In genomic region chr17:67006740-67007385, GRCm38 (mm10) we compare ENCODE assay signal across 8 mouse cellular contexts.
A peak's percentile ranks its signal among the peaks of the same experiment; 100 is the strongest.
DNase-seq lines count a peak whose midpoint lies in the region; ATAC-seq lines count a peak whose summit lies in the region.

No protein-coding gene starts in this region.

- no peaks in the 10 kb centered on the region for H3K9me3 ChIP-seq in heart, embryonic 11.5 days (replicated peaks; ENCODE audit: control insufficient read depth, low read length)
- 0 out of 2 replicates have a peak, but pooled peaks cover 4% of the 10 kb centered on the region for H3K9me3 ChIP-seq in embryonic facial prominence, embryonic 14.5 days (ENCODE audit: control insufficient read depth, low read length)
- H3K9me3 ChIP-seq in heart, embryonic 10.5 days = no peaks in the 10 kb centered on the region

- H3K9ac ChIP-seq in heart, embryonic 11.5 days (ENCODE audit: low read depth, low read length) = no peak overlapping the region
- no peak overlapping the region for H3K9ac ChIP-seq in embryonic facial prominence, embryonic 14.5 days (ENCODE audit: low read depth, low read length)

- H3K36me3 ChIP-seq in heart, embryonic 11.5 days (ENCODE audit: control insufficient read depth, insufficient read depth, low read length) = no peaks in the 10 kb centered on the region
- H3K36me3 ChIP-seq in embryonic facial prominence, embryonic 14.5 days (ENCODE audit: control insufficient read depth, insufficient read depth, low read length) = no peaks in the 10 kb centered on the region
- no peaks in the 10 kb centered on the region for H3K36me3 ChIP-seq in heart, embryonic 10.5 days

- WGBS in heart, embryonic 11.5 days (ENCODE audit: insufficient replicate concordance) = 71% methylated on average over 14 of the region's 14 CpGs
- 71% methylated on average over 14 of the region's 14 CpGs for WGBS in embryonic facial prominence, embryonic 14.5 days
- WGBS in heart, embryonic 10.5 days = 78% methylated on average over 14 of the region's 14 CpGs

- no peaks in the 10 kb centered on the region for H3K4me1 ChIP-seq in heart, embryonic 11.5 days (ENCODE audit: control insufficient read depth, insufficient read depth, low read length)
- no peaks in the 10 kb centered on the region for H3K4me1 ChIP-seq in embryonic facial prominence, embryonic 14.5 days (ENCODE audit: control insufficient read depth, insufficient read depth, low read length)
- H3K4me1 ChIP-seq in heart, embryonic 10.5 days = no peaks in the 10 kb centered on the region

- no peaks in the 10 kb centered on the region for H3K27me3 ChIP-seq in heart, embryonic 11.5 days (ENCODE audit: control insufficient read depth, insufficient read depth, low read length)
- H3K27me3 ChIP-seq in embryonic facial prominence, embryonic 14.5 days (replicated peaks; ENCODE audit: control insufficient read depth, insufficient read depth, low read length) = no peaks in the 10 kb centered on the region
- H3K27me3 ChIP-seq in heart, embryonic 10.5 days (ENCODE audit: insufficient read depth, poor library complexity, severe bottlenecking) = no peaks in the 10 kb centered on the region

- H3K4me3 ChIP-seq in heart, embryonic 11.5 days (ENCODE audit: low read depth, low read length) = no peak overlapping the region
- no peak overlapping the region for H3K4me3 ChIP-seq in embryonic facial prominence, embryonic 14.5 days (ENCODE audit: low read depth, low read length)
- no peak overlapping the region for H3K4me3 ChIP-seq in heart, embryonic 10.5 days

- DNase-seq in heart, adult 11 months = peak; percentile 99
- peak; percentile 88 for DNase-seq in embryonic facial prominence, embryonic 14.5 days (ENCODE audit: low spot score)
- DNase-seq in heart, embryonic 10.5 days (ENCODE audit: low spot score) = peak; percentile 75
- peak; percentile 91 for DNase-seq in kidney, postnatal 10 days
- DNase-seq in lung, adult 18-20 months = peak; percentile 62 to 75
- DNase-seq in retina, postnatal 7 days (ENCODE audit: low read depth, low spot score) = peak; percentile 31

- no peak overlapping the region for H3K27ac ChIP-seq in heart, embryonic 11.5 days (ENCODE audit: low read depth, low read length)
- peak overlapping the region; percentile 67 for H3K27ac ChIP-seq in embryonic facial prominence, embryonic 14.5 days (replicated peaks; ENCODE audit: low read depth, low read length)
- H3K27ac ChIP-seq in heart, embryonic 10.5 days = no peak overlapping the region

- no peak for ATAC-seq in heart, embryonic 11.5 days (replicated peaks; ENCODE audit: insufficient number of reproducible peaks, low FRiP score, low TSS enrichment)
- peak; percentile 37; the same call in 1 of the 2 replicates for ATAC-seq in embryonic facial prominence, embryonic 14.5 days (ENCODE audit: low read depth)
- ATAC-seq in megakaryocyte-erythroid progenitor cell, adult 5-6 weeks (replicated peaks; ENCODE audit: low FRiP score, low TSS enrichment, poor library complexity, severe bottlenecking) = no peak

- H3K4me2 ChIP-seq in heart, embryonic 11.5 days = no peak overlapping the region
- no peak overlapping the region for H3K4me2 ChIP-seq in embryonic facial prominence, embryonic 14.5 days (ENCODE audit: low read depth, low read length)

Comparison
In these comparisons a context has a peak if more than half of its experiments do, and no peak if none do; other contexts are left out.
1. DNase-seq: peak in every context shown above with its lines; median percentile 99 in heart, adult 11 months; 91 in kidney, postnatal 10 days; 88 in embryonic facial prominence, embryonic 14.5 days; 75 in heart, embryonic 10.5 days; 68 in lung, adult 18-20 months; 31 in retina, postnatal 7 days.